Mouse (Mus musculus): ENCODE measurements around the gene Cfap65.

- TF ChIP-seq CTCF (IDR thresholded peaks at IDR 0.05; ENCODE audit: extremely low read depth, insufficient read length, insufficient replicate concordance, low read depth, low read length): no peak
- no peak for TF ChIP-seq POLR2A (IDR thresholded peaks at IDR 0.05; ENCODE audit: low read depth, low read length)
Measured at GRCm38 (mm10) chr1:74883441-74883840, 52.0 kb downstream of the Cfap65 start.
